Mouse (Mus musculus) MEL (cell line): ENCODE results near the gene Arid1b.

Experiments used
- POLR2A ChIP-seq, 2 experiments: IDR thresholded peaks; 2 replicates each; pipeline ENCODE4 v1.6.1; 2011 to 2012; ENCODE audit warnings: low read length in 2 of 2, mild to moderate bottlenecking in 2 of 2, control low read depth in 1 of 2, improper control_type of control experiment in 1 of 2, low read depth in 1 of 2, moderate library complexity in 1 of 2; ENCODE audit not compliant: control insufficient read depth in 1 of 2, insufficient read depth in 1 of 2, poor library complexity in 1 of 2
- TBP ChIP-seq: IDR thresholded peaks from 2 replicates; pipeline ENCODE4 v1.8.0; 2011; ENCODE audit warnings: low read depth, low read length, improper control_type of control experiment

GRCm38 (mm10) chr17:5205163-5205581 is 211.0 kb downstream of the Arid1b start:
- TF ChIP-seq TBP = no peak
- no peak for TF ChIP-seq POLR2A (IDR thresholded peaks at IDR 0.05; ENCODE audit: control insufficient read depth in 1 of 2, insufficient read depth in 1 of 2, low read depth in 1 of 2, low read length in 2 of 2, poor library complexity in 1 of 2)
